Mouse (Mus musculus): ENCODE measurements around the gene Myo15b. TPM values are rescaled to one million over a fixed set of nuclear protein-coding genes. Genes with fewer than 3 reads are reported as not detected.
A peak's percentile ranks its signal among the peaks of the same experiment; 100 is the strongest.

The Myo15b gene
- total RNA-seq, 2 experiments from 2014 or later, result not detected

- DNase-seq, result peak; percentile 44
- Histone ChIP-seq H3K4me3 (no peak overlapping the region), H3K27ac (no peak overlapping the region)
- intact Hi-C loops (cut with DNase I), result no loop called here
- peak; percentile 79 for TF ChIP-seq CTCF (IDR thresholded peaks at IDR 0.05)
Observed at GRCm38 (mm10) chr11:115920110-115920818, 62.1 kb downstream of the Myo15b start.

DNA sequence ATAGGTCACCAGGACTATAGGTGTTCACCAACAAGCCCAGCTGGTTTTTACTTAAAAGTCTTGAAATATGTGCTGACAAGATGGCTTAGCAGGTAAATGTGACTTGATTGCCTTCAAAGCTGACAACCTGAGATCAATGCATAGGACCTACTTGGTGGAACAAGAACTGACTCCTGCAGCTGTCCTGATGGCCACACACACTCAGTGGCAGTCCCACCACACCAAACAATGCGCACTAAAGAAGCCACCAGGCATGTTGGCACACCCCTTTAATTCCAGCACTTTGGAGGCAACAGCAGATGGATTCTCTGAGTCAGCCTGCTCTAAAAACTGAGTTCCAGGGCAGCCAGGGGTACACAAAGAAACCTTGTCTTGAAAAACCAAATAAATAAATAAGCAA lies 63.8 kb downstream of the Myo15b start:
- TF ChIP-seq CTCF (IDR thresholded peaks at IDR 0.05), result no peak
- no peak for DNase-seq
- Histone ChIP-seq H3K27ac (no peak overlapping the region), H3K4me3 (no peak overlapping the region)
- intact Hi-C loops (cut with DNase I), result no loop called here

- H3K4me3 ChIP-seq, result no peak overlapping the region
- H3K27ac ChIP-seq, result no peak overlapping the region
- intact Hi-C loops (cut with DNase I), result no loop called here
- no peak for TF ChIP-seq CTCF (IDR thresholded peaks at IDR 0.05)
- DNase-seq, result no peak
Observed at GRCm38 (mm10) chr11:115929031-115929430, 70.8 kb downstream of the Myo15b start.

DNA sequence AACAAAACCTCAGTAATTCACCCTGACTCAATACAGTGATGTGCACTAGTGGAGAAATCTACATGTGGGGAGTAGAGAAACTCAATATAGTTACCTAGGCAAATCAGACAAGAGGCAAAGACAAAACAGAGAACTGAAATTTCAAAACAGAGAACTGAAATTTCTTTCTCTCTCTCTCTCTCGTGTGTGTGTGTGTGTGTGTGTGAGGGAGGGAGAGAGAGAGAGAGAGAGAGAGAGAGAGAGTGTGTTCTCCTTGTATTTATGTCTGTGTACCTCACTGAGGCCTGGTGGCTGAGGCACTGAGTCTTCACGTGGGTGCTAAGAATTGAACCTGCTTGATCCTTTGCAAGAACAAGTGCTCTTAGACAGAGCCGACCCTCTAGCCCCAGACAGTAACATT lies 71.6 kb downstream of the Myo15b start:
- Histone ChIP-seq H3K27ac (no peak overlapping the region), H3K4me3 (no peak overlapping the region)
- TF ChIP-seq CTCF (IDR thresholded peaks at IDR 0.05), result no peak
- no peak for DNase-seq
- intact Hi-C loops (cut with DNase I), result no loop called here

- intact Hi-C loops (cut with DNase I), result no loop called here
- DNase-seq, result no peak
- TF ChIP-seq CTCF (IDR thresholded peaks at IDR 0.05), result no peak
- Histone ChIP-seq H3K27ac (no peak overlapping the region), H3K4me3 (no peak overlapping the region)
Observed at GRCm38 (mm10) chr11:115931235-115931634, 73.0 kb downstream of the Myo15b start.

DNA sequence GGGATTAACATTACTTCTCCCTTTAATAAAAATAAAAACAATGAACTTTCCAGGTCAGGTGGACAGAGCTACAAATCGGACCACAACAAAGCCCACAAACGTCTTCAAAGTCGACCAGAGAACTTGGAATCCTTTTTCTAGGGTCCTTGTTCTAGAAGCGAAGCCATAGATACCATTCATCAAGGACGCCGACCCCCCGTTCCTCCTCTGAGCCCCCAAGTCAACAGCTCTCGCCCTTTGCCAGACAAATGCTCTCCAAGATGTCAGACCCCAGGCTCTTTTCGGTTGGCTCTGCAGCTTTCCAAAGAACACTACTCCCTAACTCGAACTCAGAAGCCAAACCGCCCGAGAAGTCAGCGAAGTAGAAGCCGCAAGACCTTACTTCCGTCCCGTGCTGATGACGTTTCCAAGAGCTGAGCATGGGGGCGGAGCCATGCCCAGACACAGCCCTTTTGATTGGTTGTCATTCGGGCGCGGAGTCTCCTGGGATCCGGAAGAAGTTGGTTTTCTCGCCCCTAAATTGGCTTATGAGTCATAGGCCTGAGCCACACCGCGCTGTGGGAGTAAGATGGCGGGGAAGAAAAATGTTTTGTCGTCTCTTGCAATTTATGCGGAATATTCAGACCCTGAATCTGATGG lies 75.0 kb downstream of the Myo15b start, which contains the start of the genes Sap30bp and Recql5:
Gene Sap30bp, plus strand, starts transcription at position 175 of the 639 bp plus-strand sequence.
Gene Recql5, minus strand, starts transcription at position 370 of the 639 bp plus-strand sequence.
- intact Hi-C loops (cut with DNase I), result no loop called here
- no peak for TF ChIP-seq CTCF (IDR thresholded peaks at IDR 0.05)
- DNase-seq, result peak; percentile 97
- Histone ChIP-seq H3K4me3 (peak within 1 kb of the TSS; percentile 100), H3K27ac (peak within 1 kb of the TSS; percentile 91)

- Histone ChIP-seq H3K4me3 (peak overlapping the region; percentile 100), H3K27ac (peak overlapping the region; percentile 91)
- no peak for TF ChIP-seq CTCF (IDR thresholded peaks at IDR 0.05)
- DNase-seq, result no peak
- intact Hi-C loops (cut with DNase I), result loop anchor here (2.0 kb wide), 1 partner anchor 87 kb away; no protein-coding TSS in a partner anchor
Observed at GRCm38 (mm10) chr11:115933747-115934110, 75.5 kb downstream of the Myo15b start.

DNA sequence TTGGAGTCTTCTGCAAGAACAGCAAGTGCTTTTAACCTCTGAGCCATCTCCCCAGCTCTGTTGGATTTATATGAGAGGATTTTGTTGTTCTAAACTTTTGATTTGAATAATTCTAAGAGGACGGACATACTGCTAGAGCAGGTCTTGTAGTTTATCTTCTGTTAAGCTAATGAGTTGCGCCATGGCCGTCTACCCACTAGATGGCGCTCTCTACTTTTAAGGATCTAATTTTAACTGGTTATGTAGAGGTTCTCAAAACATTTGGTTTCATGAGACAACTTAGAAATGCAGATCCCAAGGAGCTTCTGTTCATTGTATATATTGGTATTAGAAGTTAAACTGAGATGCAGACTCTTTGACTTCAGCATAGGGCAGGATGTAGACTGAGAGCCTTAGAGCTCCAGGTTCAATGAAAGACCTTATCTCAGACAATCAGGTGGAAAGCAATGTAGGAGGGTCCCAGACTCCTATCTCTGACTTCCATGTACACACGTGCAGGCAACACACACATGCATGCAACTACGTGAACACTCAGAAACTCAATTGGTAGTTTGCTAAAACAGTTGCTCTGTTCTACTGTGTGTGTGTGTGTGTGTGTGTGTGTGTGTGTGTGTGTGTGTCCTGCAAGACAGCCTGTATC lies 81.6 kb downstream of the Myo15b start:
- Histone ChIP-seq H3K4me3 (no peak overlapping the region), H3K27ac (no peak overlapping the region)
- intact Hi-C loops (cut with DNase I), result loop anchor here (1.0 kb wide), 1 partner anchor 59 kb away; no protein-coding TSS in a partner anchor
- peak; percentile 61 for DNase-seq
- peak; percentile 95 for TF ChIP-seq CTCF (IDR thresholded peaks at IDR 0.05)

DNA sequence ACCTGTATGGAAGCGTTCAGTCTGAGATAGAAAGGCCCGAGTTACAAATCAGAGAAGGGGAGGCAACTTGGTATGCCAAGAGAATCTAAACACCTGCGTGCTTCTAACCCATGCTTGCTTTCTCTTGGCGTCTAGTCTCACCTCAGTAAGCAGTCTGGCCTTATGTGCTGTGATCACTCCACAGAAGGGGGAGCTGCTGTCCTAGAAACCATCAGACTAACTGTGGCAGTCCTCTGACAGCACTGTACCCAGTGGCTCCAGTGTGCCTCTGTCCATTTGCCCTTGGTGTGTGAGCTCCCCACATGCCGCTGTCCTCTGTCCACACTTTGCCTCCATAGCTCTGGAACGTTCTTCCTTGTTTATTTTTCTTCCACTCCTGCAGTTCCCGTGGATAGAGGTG lies 83.8 kb downstream of the Myo15b start:
- intact Hi-C loops (cut with DNase I), result no loop called here

More for the DNA sequence above, 83.8 kb downstream of the Myo15b start:
- Histone ChIP-seq H3K4me3 (no peak overlapping the region), H3K27ac (no peak overlapping the region)
- no peak for DNase-seq
- peak; percentile 9; the same call in 1 of the 2 replicates for TF ChIP-seq CTCF (IDR thresholded peaks at IDR 0.05)

Other genes starting within 250 kb of the Myo15b start
- gene Mif4gd, start 245.4 kb upstream of the Myo15b start, total RNA-seq (2021), result 10 to 100 TPM; 46.0 to 55.0 TPM
- 10 to 100 TPM; 43.1 to 51.5 TPM for gene Slc25a19, start 230.1 kb upstream of the Myo15b start, total RNA-seq (2021)
- 10 to 100 TPM; 60.3 to 74.7 TPM for gene Grb2, start 149.8 kb upstream of the Myo15b start, total RNA-seq (2021)
- 10 to 100 TPM; 90.6 to 99.5 TPM for gene Tmem94, start 93.0 kb upstream of the Myo15b start, total RNA-seq (2021)
- 10 to 100 TPM; 14.5 to 19.2 TPM for gene Caskin2, start 44.8 kb upstream of the Myo15b start, total RNA-seq (2021)
- 1 to 10 TPM; 6.2 to 6.9 TPM for gene Tsen54, start 43.7 kb upstream of the Myo15b start, total RNA-seq (2021)
- gene Llgl2, start 34.4 kb upstream of the Myo15b start, total RNA-seq (2021), result 1 to 10 TPM; 8.3 to 9.8 TPM
- gene Smim5, start 41.6 kb downstream of the Myo15b start, total RNA-seq (2021), result under 1 TPM; 0.23 to 0.89 TPM
- gene Smim6, start 53.6 kb downstream of the Myo15b start, total RNA-seq (2021), result not detected
- gene Sap30bp, start 74.9 kb downstream of the Myo15b start, total RNA-seq (2021), result 10 to 100 TPM; 12.1 to 13.4 TPM
- gene Recql5, start 75.1 kb downstream of the Myo15b start, total RNA-seq (2021), result 1 to 10 TPM; 7.5 to 8.6 TPM
- 1 to 10 TPM; 4.2 to 4.5 TPM for gene Itgb4, start 116.3 kb downstream of the Myo15b start, total RNA-seq (2021)
- 1 to 10 TPM; 3.0 to 3.8 TPM for gene Galk1, start 154.3 kb downstream of the Myo15b start, total RNA-seq (2021)
- 10 to 100 TPM; 55.9 to 58.7 TPM for gene H3f3b, start 169.6 kb downstream of the Myo15b start, total RNA-seq (2021)
- 1 to 10 TPM; 7.0 to 7.4 TPM for gene Unk, start 171.9 kb downstream of the Myo15b start, total RNA-seq (2021)
- under 1 TPM; 0.13 to 0.50 TPM for gene Unc13d, start 219.6 kb downstream of the Myo15b start, total RNA-seq (2021)
- gene Wbp2, start 228.6 kb downstream of the Myo15b start, total RNA-seq (2021), result 10 to 100 TPM; 77.2 to 81.8 TPM